Mouse (Mus musculus) cerebellum, adult 9-11 months (tissue): ENCODE measurements around the gene Xpnpep3.
"Not testable (repeated sequence)": the region's sequence is repeated elsewhere in the genome, so short reads cannot be mapped to it uniquely, and the experiment has no call there.

ENCODE experiments used
- DNase-seq: peaks from one replicate; pipeline ENCODE4 v3.0.0; 2022

Gene Xpnpep3

GRCm38 (mm10) chr15:81405008-81405407 lies 5.1 kb downstream of the Xpnpep3 start:
- no peak for DNase-seq

DNA sequence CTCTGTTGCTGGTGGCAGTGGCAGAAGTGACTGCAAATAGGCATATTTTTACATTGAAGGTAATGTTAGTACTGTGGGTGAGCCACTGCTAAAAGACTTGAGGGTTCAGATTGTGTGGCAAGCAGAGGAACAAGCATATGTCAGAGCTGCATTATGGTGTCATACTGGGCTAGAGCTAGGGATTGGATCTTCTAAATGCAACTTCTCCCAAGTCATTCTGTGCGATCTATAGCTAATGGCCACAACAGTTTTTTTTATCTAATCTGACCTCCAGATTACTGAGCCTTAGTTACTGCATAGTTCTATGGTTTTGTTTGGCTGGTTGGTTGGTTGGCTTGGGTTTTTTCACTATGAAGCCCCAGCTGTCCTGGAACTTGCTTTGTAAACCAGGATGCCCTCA lies 8.3 kb downstream of the Xpnpep3 start, which contains the start of gene Dnajb7:
TSS of gene Dnajb7 (minus strand) at position 101 of the 400 bp plus-strand sequence.
- DNase-seq = no peak

DNA sequence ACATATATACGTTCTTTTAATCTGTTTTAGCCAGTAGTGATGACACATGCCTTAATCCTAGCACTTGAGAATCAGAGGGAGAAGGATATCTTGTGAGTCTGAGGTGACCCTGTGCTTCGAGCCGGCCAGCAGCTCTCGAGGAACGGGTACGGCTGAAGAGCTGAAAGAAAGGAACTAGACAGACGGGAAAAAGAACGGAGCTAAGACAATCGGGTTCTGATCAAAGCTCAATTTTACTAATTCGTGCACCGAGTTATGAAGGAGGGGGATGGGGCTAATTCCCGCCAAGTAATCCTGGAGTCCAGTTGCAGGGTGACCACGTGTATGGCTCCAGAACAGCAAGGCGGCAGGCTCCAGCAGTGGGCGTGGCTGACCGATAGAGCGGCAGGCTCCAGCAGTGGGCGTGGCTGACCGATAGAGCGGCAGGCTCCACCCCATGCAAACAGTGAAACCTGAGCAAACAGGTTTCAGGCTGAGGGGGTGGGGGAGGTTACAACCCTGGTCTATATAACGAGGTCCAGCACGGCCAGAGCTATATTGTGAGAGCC lies 16.9 kb downstream of the Xpnpep3 start:
- DNase-seq = not testable (repeated sequence)

DNA sequence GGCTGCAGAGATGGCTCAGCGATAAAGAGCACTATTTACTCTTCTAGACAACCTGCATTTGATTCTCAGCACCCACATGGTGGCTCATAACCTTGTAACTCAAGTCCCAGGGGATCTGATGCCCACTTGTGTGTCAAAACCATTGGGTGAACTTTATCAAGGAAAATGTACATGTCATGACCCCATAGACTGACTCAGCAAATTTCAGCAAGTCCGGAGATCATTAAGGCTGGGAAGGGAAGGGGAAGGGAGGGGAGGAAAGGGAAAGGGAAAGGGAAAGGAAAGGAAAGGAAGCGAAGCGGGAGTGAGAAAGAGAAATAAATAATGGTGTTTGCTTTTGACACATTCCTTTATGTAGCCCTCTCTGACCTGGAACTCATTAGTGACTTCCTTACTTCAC lies 18.1 kb downstream of the Xpnpep3 start:
- DNase-seq = no peak

GRCm38 (mm10) chr15:81421454-81421853 lies 21.5 kb downstream of the Xpnpep3 start:
- no peak for DNase-seq

DNA sequence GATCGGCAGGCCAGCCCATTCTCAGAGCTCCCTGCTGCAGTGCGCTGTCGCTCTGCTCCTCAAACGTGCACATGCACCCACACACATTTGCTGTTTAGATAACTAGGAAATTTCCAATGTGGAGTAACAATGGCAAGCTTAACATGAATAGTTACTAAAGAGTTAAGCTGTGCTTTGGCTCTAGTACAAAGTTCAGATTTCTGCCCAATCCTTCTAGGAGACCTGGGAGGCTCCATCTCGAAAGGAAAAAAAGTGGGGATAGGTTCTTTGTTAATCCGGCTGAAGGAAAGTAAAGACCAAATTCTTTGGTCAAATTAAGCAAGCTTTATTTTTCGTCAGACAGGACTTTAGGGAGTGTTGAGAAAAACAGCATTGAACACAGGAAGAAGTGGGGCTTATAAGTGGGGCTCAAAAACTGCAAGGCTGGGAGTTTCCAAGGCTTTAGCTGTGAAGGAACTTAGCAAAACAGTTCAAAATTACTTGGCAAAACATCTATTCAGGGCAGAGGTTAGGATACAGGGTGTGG lies 22.3 kb downstream of the Xpnpep3 start:
- no peak for DNase-seq

DNA sequence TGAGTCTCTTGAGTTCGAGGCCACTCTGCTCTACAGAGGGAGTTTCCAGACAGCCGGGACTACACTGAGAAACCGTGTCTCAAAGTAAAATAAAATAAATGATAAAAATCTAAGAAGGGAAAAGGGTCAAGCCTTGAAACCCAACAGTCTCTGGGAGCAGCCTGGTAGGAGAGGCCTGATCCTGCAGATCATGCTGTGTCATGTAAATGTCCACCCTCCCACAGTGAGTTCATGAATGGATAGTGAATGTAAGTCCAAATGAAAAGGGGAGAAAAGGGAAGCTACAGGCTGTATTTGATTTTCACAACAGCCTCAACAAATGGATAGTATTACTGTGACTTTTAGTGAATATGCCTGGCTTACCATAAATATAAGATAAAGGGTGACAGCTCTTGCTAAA lies 25.4 kb downstream of the Xpnpep3 start:
- DNase-seq = no peak

DNA sequence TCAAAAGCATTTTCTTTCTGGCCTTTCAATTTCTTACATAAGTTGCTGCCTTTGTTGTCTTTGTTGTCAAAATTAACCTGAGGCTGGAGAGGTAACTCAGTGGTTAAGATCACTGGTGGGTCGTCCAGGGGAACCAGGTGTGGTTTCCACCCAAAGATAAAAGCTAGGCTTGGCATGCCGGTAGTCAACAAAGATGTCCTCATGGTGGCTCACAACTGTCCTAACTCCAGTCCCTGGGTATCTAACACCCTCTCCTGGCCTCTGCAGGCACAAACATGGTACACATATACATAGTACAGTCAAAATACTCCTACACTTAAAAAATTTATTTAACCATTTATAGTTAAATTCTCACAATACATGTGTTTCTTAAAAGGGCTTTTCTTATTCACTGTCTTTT lies 28.0 kb downstream of the Xpnpep3 start:
- DNase-seq = no peak

DNA sequence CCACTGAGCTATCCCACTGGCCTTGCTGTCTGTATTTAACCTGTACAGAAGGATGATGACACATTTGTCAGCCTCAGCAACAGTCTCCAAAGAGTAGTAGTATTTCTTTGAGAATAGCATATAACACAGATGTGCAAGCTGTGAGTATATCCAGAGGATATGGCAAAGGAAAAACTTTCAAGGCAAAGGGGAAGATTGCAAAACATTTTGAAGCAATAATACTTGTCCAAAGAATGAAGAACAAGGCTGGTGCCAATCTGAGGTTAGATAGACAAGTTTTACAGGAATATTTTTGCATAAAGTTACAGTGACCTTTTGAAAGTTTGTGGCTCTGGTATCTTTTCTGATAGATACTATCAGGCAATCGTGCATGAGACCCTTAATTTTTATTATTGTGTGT lies 31.3 kb downstream of the Xpnpep3 start:
- no peak for DNase-seq

GRCm38 (mm10) chr15:81438345-81438744 lies 38.4 kb downstream of the Xpnpep3 start:
- no peak for DNase-seq

DNA sequence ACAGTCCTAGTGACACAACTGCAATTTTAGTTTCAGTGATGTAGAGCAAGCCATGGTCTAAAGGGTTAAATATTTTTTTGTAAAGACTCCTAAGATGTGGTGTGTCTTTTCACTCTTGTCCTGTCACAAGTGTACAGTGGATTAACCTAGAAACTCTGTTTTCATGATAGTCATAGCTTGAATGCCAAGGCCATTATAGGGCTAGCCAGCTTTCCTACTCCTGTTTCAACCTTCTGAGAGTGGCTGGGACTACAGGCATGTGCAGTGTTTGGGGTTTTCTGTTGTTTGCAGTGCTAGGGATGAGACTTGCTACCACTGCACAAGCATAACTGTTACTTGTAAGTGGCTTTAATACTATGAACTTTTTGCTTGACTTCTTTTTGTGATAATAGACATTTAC lies 39.3 kb downstream of the Xpnpep3 start:
- DNase-seq = no peak

DNA sequence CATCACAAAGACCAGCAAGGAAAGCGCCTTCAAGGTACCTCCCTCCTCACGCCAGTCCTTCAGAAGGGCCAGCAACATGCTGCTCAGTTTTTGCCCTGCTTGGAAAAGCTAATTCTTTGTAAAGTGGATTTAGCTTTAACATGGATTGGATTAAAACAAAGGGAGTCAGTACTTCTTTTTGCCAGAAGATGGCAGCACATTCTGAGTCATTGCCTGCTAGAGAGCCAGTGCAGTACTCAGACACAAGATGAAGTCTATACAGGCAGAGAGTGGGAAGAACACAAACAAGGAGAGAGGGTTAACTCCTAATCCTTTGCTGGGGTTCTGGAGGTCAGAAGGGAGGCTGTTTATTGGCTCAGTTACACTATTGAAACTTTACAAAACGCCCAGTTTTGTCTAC lies 48.5 kb downstream of the Xpnpep3 start:
- DNase-seq = peak; percentile 57

GRCm38 (mm10) chr15:81461523-81461922 lies 61.6 kb downstream of the Xpnpep3 start:
- no peak for DNase-seq

DNA sequence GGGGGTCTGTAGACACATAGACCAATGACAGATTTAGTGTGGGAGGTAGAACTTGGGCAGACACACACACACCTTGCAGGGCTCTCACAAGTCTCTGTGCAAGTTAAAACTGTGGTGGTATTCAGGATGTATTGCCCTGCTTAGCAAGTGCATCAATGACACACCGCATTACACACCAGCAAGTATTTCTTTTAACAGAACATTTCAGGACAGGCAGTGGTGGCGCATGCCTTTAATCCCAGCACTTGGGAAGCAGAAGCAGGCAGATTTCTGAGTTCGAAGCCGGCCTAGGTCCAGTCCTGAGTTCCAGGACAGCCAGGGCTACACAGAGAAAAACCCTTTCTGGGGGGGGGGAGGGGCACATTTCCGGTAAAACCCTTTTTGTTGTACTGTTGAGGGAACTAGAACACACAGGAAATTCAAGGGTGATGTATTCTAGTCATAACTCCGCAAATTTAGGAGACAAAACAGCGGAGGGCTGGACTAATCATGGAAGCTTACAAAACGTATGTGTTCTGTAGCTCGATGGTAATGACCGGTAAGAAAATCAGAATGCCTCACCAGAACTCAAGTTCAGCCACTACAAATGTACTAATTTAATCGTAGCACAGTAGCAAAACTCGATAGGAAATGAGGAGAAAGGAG lies 65.2 kb downstream of the Xpnpep3 start:
- peak; percentile 31 for DNase-seq

DNA sequence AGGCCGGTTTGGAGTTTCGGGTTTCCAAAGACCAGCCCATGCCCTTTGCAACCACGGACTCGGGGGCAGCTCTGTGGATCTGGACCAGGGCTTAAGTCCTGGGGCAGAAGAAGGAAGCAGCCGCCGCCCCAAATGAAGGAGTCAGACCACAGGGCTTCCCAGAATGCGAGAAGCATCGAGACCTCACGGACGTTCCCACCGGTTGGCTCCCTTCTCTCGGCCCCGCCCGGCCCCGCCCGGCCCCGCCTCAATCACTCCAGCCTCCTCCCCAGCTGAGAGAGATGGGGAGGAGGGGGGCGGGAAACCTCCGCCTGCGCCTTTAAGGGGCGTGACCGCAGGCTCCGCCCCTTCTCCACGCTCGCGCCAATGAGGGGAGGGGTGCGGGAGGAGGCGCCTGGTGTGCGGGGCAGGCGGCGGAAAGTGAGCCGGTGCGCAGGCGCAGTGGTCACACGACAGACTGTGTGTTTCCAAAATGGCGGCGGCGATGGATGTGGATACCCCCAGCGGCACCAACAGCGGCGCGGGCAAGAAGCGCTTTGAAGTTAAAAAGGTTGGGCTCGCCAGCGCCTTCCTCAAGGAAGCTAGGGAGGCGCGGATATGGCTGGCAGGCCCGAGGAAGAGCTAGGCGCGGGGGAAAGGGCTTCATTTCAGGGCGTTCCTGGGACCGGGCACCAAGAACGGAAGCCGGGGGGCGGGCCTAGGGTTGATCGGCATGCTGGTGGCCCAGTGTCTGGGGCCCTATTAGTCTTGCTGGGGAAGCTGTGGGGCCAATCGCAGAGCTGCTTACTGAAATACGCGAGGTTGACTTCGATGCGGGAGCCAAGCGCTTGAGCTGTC lies 66.2 kb downstream of the Xpnpep3 start, which contains the start of gene Rbx1:
TSS of gene Rbx1 (plus strand) at position 396 of the 837 bp plus-strand sequence.
- DNase-seq = peak; percentile 99

DNA sequence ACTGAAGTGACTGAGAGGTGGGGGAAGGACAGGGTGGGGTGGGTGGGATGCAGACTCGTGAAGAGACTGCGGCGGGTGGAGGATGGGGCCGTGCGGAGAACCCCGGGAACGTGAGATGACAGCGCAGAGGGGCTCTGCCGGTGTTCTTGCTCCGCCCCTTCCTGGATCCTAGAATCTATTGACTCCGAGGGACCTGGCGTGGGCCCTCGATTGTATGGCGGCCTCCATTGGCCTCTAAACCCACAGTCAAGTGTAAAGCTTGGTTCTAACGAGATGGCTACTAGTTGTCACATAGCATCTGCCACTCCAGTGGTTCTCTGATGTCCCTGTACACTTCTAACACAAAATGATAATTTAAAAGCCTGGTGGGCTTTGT lies 66.8 kb downstream of the Xpnpep3 start:
- DNase-seq = no peak

GRCm38 (mm10) chr15:81470735-81471134 lies 70.8 kb downstream of the Xpnpep3 start:
- DNase-seq = no peak

DNA sequence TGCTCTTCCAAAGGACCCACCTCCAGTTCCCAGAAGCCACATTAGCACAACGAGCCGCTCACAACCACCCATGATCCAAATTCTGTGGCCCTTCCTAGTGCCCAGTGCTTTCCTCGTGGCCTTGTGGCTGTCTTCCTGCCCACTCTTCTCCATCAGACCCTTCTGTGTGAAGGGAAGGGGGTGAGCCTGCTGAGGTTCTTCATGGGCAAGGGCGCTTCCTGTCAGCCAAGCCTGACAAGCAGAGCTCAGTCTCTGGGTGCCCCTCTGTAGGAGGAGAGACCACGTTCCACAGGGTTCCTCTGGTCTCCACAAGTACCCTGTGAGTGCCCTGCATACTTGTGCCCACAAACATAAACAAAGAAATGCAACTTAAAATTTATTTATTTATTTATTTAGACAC lies 72.3 kb downstream of the Xpnpep3 start:
- DNase-seq = no peak

DNA sequence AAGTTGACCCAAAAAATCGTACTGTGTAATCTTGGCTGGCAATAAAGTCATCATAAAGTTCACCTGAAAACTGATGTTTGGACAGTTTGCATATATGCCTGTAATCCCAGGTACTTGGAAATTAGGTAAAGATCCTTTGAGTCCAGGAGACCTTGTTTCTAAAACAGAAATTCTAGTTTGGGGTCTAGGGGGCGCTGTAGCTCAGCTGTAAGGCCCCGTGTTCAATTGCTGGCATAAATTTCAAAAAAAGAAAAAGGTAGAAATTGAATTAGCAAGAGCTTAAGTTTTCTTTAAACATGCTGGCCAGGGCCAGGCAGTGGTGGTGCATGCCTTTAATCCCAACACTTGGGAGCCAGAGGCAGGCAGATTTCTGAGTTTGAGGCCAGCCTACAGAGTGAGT lies 75.7 kb downstream of the Xpnpep3 start:
- DNase-seq = no peak

DNA sequence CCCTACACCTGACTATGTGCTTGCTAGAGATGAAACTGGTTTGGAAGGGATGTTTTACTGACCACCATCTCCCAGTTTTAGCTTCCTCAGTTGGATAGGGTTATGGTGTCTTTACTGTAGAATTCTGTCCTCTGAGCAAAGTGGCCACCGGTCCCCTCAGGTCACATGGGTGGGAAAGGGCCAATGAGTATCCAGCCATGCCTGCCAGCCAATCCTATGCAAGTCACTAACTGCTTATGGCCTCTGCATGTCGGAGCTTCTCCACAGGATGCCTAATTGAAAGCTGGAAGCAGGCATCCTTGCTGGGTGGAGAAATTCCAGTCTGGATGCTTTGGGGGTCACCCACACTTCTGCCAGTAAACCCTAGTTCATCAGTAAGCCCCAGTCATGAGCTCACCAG lies 76.7 kb downstream of the Xpnpep3 start:
- no peak for DNase-seq

GRCm38 (mm10) chr15:81479446-81480213 lies 79.7 kb downstream of the Xpnpep3 start:
- no peak for DNase-seq

DNA sequence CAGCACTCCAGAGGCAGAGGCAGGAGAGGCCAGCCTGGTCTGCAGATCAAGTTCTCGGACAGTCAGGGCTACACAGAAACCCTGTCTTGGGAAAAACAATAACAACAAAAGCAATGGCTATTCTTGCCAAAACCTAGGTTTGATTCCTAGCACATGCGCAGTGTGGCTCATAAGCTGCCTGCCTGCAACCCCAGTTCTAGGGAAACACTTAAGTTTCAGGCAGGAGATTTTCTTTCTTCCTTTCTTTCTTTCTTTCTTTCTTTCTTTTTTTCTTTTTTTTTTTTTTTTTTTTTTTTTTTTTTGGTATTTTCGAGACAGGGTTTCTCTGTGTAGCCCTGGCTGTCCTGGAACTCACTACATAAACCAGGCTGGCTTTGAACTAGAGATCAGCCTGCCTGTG lies 80.3 kb downstream of the Xpnpep3 start:
- DNase-seq = not testable (repeated sequence)

DNA sequence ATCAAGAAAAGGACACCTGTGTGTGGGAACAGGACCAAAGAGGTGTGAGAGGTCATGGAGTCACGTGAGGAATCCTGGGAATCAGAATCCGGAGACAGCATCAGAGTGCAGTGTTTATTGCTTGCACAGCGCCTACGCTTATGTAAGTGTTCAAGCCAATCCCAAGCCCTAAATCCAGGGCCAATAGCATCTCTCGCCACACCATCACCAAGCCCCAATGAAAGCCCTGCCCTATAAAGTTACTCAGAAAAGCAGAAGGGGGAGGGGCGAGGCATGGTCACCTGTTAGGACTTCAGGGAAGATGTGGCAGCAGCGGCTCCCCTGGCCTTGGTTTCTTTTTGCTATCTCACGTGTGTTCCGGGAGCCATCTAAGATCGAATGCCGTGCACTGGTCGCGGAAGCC lies 81.0 kb downstream of the Xpnpep3 start:
- peak; percentile 81 for DNase-seq
